Mouse (Mus musculus) small intestine, adult 2 months (tissue): Measurements from ENCODE around the gene Trim43c. TPM values are rescaled to one million over a fixed set of nuclear protein-coding genes. Genes with fewer than 3 reads are reported as not detected.
"Not testable (repeated sequence)": the region's sequence is repeated elsewhere in the genome, so short reads cannot be mapped to it uniquely, and the experiment has no call there.

Source experiments
- H3K27ac ChIP-seq: fragments of 200-500 bp; 2 replicates; pipeline ENCODE4 v1.5.1; 2012; ENCODE audit warnings: low read depth, low read length, control low read depth, inconsistent platforms; ENCODE audit not compliant: insufficient read depth
- H3K27me3 ChIP-seq: fragments of 200-500 bp; 2 replicates; pipeline ENCODE4 v1.6.1; 2012; ENCODE audit warnings: mild to moderate bottlenecking, moderate library complexity, low read length, inconsistent platforms; ENCODE audit not compliant: control insufficient read depth, insufficient read depth
- H3K36me3 ChIP-seq: fragments of 200-500 bp; 2 replicates; pipeline ENCODE4 v1.6.1; 2012; ENCODE audit warnings: mild to moderate bottlenecking, low read length, control low read depth, inconsistent platforms; ENCODE audit not compliant: control insufficient read depth, insufficient read depth
- H3K4me1 ChIP-seq: fragments of 200-500 bp; 2 replicates; pipeline ENCODE4 v1.6.1; 2012; ENCODE audit warnings: low read length, inconsistent platforms, mixed read lengths; ENCODE audit not compliant: control insufficient read depth, insufficient read depth, insufficient read length
- H3K4me3 ChIP-seq: fragments of 200-500 bp; 2 replicates; pipeline ENCODE4 v1.5.1; 2012; ENCODE audit warnings: low read depth, mild to moderate bottlenecking, control low read depth, inconsistent platforms, low read length, moderate library complexity
- POLR2A ChIP-seq: fragments of 200-500 bp; IDR thresholded peaks from 2 replicates; pipeline ENCODE4 v1.6.1; 2012; ENCODE audit warnings: low read depth, mild to moderate bottlenecking, control low read depth, inconsistent platforms, low read length, moderate library complexity
- WGBS: fragments of 180-500 bp; shearing (Covaris S2); methylation state at CpG from one replicate; pipeline ENCODE4 v1.1.7; 2018; 5-methylcytosine and 5-hydroxymethylcytosine counted together
- polyA plus RNA-seq: library from polyadenylated mRNA; depleted of rRNA; stranded (reverse); fragments of >200 nt; gene quantifications from 2 replicates; pipeline ENCODE4 v1.2.3, GENCODE M21; 2012; rRNA removed

Gene Trim43c
- polyA plus RNA-seq, result not detected in 2 replicates

GRCm38 (mm10) chr9:88838864-88839263, at the start of gene Trim43c:
TSS of gene Trim43c (plus strand) at chr9:88839164.
- not testable (repeated sequence) for H3K4me1 ChIP-seq, H3K27me3 ChIP-seq, H3K4me3 ChIP-seq, H3K36me3 ChIP-seq, H3K27ac ChIP-seq
- 88% methylated on average over 2 of the region's 2 CpGs for WGBS

GRCm38 (mm10) chr9:88853072-88853471, 14.1 kb downstream of the Trim43c start:
- H3K4me1 ChIP-seq, H3K36me3 ChIP-seq, H3K27ac ChIP-seq, H3K4me3 ChIP-seq, H3K27me3 ChIP-seq: not testable (repeated sequence)
- WGBS, result 42% methylated on average over 7 of the region's 7 CpGs

- 0 out of 2 replicates have a peak, but pooled peaks have one; percentile 14 for TF ChIP-seq POLR2A
- not testable (repeated sequence) for H3K27me3 ChIP-seq, H3K36me3 ChIP-seq, H3K27ac ChIP-seq, H3K4me1 ChIP-seq
- WGBS, result under 1% methylated on average over 51 of the region's 52 CpGs
- H3K4me3 ChIP-seq, result peak overlapping the region; percentile 78
Measured at GRCm38 (mm10) chr9:88858566-88859492, 19.9 kb downstream of the Trim43c start.

Other genes starting within 250 kb of the Trim43c start
- gene Mthfsl, start 118.9 kb upstream of the Trim43c start, polyA plus RNA-seq, result 5.5 and 6.4 TPM in 2 replicates
- gene Bcl2a1d, start 107.2 kb upstream of the Trim43c start, polyA plus RNA-seq, result 0.94 and 1.1 TPM in 2 replicates
- gene Bcl2a1a, start 117.7 kb downstream of the Trim43c start, polyA plus RNA-seq, result 0.28 and 0.90 TPM in 2 replicates